Mouse (Mus musculus) forebrain, embryonic 13.5 days (tissue): ENCODE results near the gene Unc79. TPM values are rescaled to one million over a fixed set of nuclear protein-coding genes. Genes with fewer than 3 reads are reported as not detected.

Source experiments
- ATAC-seq: fragments of 200-750 bp; cut with Nextera tagmentation; 2 replicates; pipeline ENCODE4 v1.8.0; 2017
- H3K27ac ChIP-seq: fragments of 300-500 bp; sonication (generic); 2 replicates; pipeline ENCODE4 v1.5.1; 2015; ENCODE audit warnings: inconsistent platforms, mild to moderate bottlenecking, moderate library complexity
- H3K27me3 ChIP-seq: fragments of 300-500 bp; sonication (generic); 2 replicates; pipeline ENCODE4 v1.6.1; 2015; ENCODE audit warnings: mild to moderate bottlenecking, inconsistent platforms
- H3K36me3 ChIP-seq: fragments of 300-500 bp; sonication (generic); 2 replicates; pipeline ENCODE4 v1.6.1; 2015; ENCODE audit warnings: mild to moderate bottlenecking, inconsistent platforms; ENCODE audit not compliant: poor library complexity, severe bottlenecking
- H3K4me1 ChIP-seq: fragments of 300-500 bp; sonication (generic); 2 replicates; pipeline ENCODE4 v1.6.1; 2015; ENCODE audit warnings: inconsistent platforms
- H3K4me2 ChIP-seq: fragments of 300-500 bp; sonication (generic); 2 replicates; pipeline ENCODE4 v1.6.1; 2015; ENCODE audit warnings: inconsistent platforms, mild to moderate bottlenecking, moderate library complexity
- H3K4me3 ChIP-seq: fragments of 300-500 bp; sonication (generic); 2 replicates; pipeline ENCODE4 v1.5.1; 2015; ENCODE audit warnings: mild to moderate bottlenecking, inconsistent platforms
- H3K9ac ChIP-seq: fragments of 300-500 bp; sonication (generic); 2 replicates; pipeline ENCODE4 v1.6.1; 2015; ENCODE audit warnings: mild to moderate bottlenecking, inconsistent platforms
- H3K9me3 ChIP-seq: fragments of 300-500 bp; sonication (generic); replicated peaks from 2 replicates; pipeline ENCODE4 v1.6.1; 2016; ENCODE audit warnings: inconsistent platforms
- WGBS: fragments of 180-500 bp; shearing (Covaris S2); methylation state at CpG from one replicate; pipeline ENCODE4 v1.1.7; 2015; 5-methylcytosine and 5-hydroxymethylcytosine counted together
- microRNA-seq: library from miRNA; unstranded; fragments of <30 nt; microRNA quantifications from one replicate; pipeline ENCODE4, GENCODE M21; 2016
- polyA plus RNA-seq: library from polyadenylated mRNA; unstranded; fragments of >200 nt; fragmentation: Nextera tagmentation; extraction: Ambion mirVana; gene quantifications from 2 replicates; pipeline ENCODE4 v1.2.1, GENCODE M21; 2015

Unc79 gene
- polyA plus RNA-seq, 1 experiment from 2014 or later: 5.3 TPM

DNA sequence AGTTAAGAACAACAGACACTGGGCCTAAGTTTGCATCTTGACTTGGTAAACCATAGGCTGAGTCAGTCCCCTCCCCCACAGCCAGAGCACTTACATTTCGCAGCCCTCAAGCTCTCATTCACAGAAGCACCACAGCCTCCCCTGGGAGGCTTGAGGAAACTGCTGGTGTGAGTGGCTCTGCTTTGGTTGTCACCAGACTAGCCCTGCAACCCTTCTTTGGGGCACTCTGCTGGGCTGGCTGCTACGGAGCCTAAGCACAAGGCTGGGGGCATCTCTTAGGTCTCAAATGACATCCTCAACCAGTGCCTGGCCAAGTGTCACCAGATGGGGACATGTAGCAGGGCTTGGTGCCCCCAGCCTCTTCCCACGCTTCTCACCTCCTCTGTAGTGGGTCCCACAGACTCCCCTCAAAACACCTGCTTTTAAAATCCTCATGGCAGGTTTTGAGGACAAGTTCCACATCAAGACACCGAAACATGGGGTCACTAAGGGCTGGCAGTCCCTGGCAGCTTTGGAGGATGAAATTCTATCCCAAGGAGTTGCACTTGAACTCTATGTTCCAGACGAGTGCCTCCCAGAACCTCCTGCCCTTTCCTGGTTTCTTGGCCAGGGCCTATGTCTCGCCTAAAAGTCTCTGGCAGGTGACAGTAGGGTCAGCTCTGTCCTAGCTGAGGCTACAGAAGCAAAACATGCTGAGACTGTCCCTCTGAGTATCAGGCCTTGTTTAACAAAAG lies 267.4 kb downstream of the Unc79 start:
- Histone ChIP-seq H3K4me2 (no peak overlapping the region), H3K36me3 (no peaks in the 10 kb centered on the region), H3K4me3 (no peak overlapping the region), H3K9ac (no peak overlapping the region), H3K4me1 (peaks cover 20% of the 10 kb centered on the region), H3K27me3 (no peaks in the 10 kb centered on the region), H3K9me3 (no peaks in the 10 kb centered on the region), H3K27ac (no peak overlapping the region)
- WGBS: 82% methylated on average over 6 of the region's 6 CpGs
- no peak for ATAC-seq

DNA sequence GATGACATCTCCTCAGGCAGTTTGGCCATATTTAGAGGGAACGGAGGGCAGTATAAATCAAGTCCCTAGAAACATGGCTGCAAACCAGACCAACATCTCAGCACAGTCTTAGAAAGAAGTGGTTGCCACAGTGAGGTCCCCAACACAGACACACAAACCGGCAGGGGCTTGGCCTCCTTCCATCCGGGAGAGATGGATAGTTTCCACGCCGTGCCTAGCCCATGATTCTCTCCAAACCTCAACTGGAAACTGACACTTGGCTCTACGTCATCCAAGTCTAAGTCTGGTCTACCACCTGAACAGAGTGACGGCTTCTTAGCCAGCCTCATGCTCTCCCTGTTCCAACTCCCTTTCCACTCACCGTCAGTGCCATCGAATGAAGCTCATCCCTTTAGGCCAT lies 275.0 kb downstream of the Unc79 start:
- 94% methylated on average over 9 of the region's 9 CpGs for WGBS
- no peak overlapping the region for H3K9ac ChIP-seq
- no peak overlapping the region for H3K27ac ChIP-seq
- H3K4me2 ChIP-seq: no peak overlapping the region
- H3K36me3 ChIP-seq: no peaks in the 10 kb centered on the region
- no peak overlapping the region for H3K4me3 ChIP-seq
- no peak for ATAC-seq
- no peaks in the 10 kb centered on the region for H3K27me3 ChIP-seq
- H3K4me1 ChIP-seq: no peaks in the 10 kb centered on the region
- H3K9me3 ChIP-seq: no peaks in the 10 kb centered on the region

DNA sequence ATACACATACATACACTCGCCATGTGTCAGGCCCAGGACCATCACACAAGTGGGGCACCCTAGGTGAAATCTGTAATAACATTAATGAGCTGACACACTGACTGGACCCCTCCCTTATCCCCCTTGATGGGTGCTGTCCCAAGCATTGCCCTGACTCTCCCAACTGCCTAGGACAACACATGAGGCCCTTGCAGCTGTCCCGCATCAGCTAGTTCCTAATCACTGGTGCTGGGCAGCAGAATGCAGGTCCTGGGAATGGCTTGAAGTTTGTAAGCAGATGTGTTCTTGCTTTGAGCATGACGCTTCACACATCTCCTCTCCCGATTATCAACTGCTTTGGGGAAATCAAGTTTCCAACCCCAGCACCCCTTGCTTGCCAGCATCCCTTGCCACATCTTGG lies 277.5 kb downstream of the Unc79 start:
- Histone ChIP-seq H3K9me3 (no peaks in the 10 kb centered on the region), H3K36me3 (no peaks in the 10 kb centered on the region), H3K27ac (no peak overlapping the region), H3K4me1 (no peaks in the 10 kb centered on the region), H3K4me3 (no peak overlapping the region), H3K9ac (no peak overlapping the region), H3K27me3 (no peaks in the 10 kb centered on the region), H3K4me2 (no peak overlapping the region)
- WGBS: 75% methylated on average over 4 of the region's 4 CpGs
- no peak for ATAC-seq

DNA sequence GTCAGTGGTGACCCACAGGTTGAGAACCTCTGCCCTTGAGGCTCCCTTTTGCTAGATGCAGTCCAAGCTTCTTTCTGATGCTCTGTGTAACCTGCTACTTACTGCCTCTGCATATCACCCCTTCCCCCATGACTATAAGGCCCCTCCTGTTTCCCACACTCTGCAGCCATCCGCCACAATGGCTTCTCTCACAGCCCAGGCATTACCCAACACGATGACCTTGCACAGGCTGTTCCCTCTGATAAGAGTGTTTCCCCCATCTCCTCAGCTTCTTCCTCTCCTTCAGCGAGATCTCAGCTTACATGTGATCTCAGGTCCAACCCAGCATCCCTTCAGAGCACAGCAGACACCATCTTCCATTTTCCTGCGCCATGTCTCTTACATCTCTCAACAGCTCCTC lies 280.4 kb downstream of the Unc79 start:
- 0 out of 2 replicates have a peak, but pooled peaks cover 7% of the 10 kb centered on the region for H3K4me1 ChIP-seq
- no peaks in the 10 kb centered on the region for H3K27me3 ChIP-seq
- H3K36me3 ChIP-seq: no peaks in the 10 kb centered on the region
- whole genome bisulfite sequencing: 90% methylated on average over 4 of the region's 4 CpGs
- no peak overlapping the region for H3K9ac ChIP-seq
- H3K4me3 ChIP-seq: no peak overlapping the region
- H3K27ac ChIP-seq: no peak overlapping the region
- no peak for ATAC-seq
- no peak overlapping the region for H3K4me2 ChIP-seq
- H3K9me3 ChIP-seq: no peaks in the 10 kb centered on the region

Small RNAs within 50 kb of the gene (microRNA-seq; reads per million reads assigned to microRNA genes)
- gene Gm44324: not detected

Other genes with a start within 250 kb of the Unc79 start
- gene Itpk1, start 243.9 kb upstream of the Unc79 start, polyA plus RNA-seq: 34.5 and 38.7 TPM in 2 replicates
- 38.7 and 45.2 TPM in 2 replicates for gene Moap1, start 205.2 kb upstream of the Unc79 start, polyA plus RNA-seq
- 12.4 and 14.3 TPM in 2 replicates for gene Tmem251, start 205.1 kb upstream of the Unc79 start, polyA plus RNA-seq
- not detected in 2 replicates for gene Gm28051, start 191.1 kb upstream of the Unc79 start, polyA plus RNA-seq
- 48.1 and 54.9 TPM in 2 replicates for gene Gon7, start 191.1 kb upstream of the Unc79 start, polyA plus RNA-seq
- gene Ubr7, start 190.9 kb upstream of the Unc79 start, polyA plus RNA-seq: 48.6 and 53.6 TPM in 2 replicates
- 32.6 and 34.3 TPM in 2 replicates for gene Gm20604, start 190.2 kb upstream of the Unc79 start, polyA plus RNA-seq
- gene Btbd7, start 70.4 kb upstream of the Unc79 start, polyA plus RNA-seq: 20.7 and 20.8 TPM in 2 replicates
- not detected in 2 replicates for gene Cox8c, start 49.5 kb upstream of the Unc79 start, polyA plus RNA-seq